Mouse (Mus musculus) neural tube, embryonic 11.5 days (tissue): ENCODE results near the gene Sun5. TPM values are rescaled to one million over a fixed set of nuclear protein-coding genes. Genes with fewer than 3 reads are reported as not detected.

Source experiments
- ATAC-seq: fragments of 200-750 bp; cut with Nextera tagmentation; 2 replicates; pipeline ENCODE4 v1.8.0; 2017; ENCODE audit warnings: moderate number of reproducible peaks, mild to moderate bottlenecking, moderate TSS enrichment, moderate library complexity; ENCODE audit not compliant: insufficient read depth, low FRiP score, low TSS enrichment
- DNase-seq: peaks from one replicate; pipeline ENCODE4 v3.0.0-alpha.2; 2015; ENCODE audit warnings: low spot score
- H3K27ac ChIP-seq: fragments of 300-500 bp; sonication (generic); 2 replicates; pipeline ENCODE4 v1.5.1; 2014; ENCODE audit warnings: low read depth, mild to moderate bottlenecking, low read length
- H3K27me3 ChIP-seq: fragments of 300-500 bp; sonication (generic); 2 replicates; pipeline ENCODE4 v1.6.1; 2014; ENCODE audit warnings: mild to moderate bottlenecking, low read length, mixed read lengths; ENCODE audit not compliant: control insufficient read depth, insufficient read depth
- H3K36me3 ChIP-seq: fragments of 300-500 bp; sonication (generic); 2 replicates; pipeline ENCODE4 v1.6.1; 2014; ENCODE audit warnings: mild to moderate bottlenecking, low read length, moderate library complexity, mixed read lengths; ENCODE audit not compliant: control insufficient read depth, insufficient read depth
- H3K4me1 ChIP-seq: fragments of 300-500 bp; sonication (generic); 2 replicates; pipeline ENCODE4 v1.6.1; 2014; ENCODE audit warnings: low read length, mixed read lengths; ENCODE audit not compliant: control insufficient read depth, insufficient read depth
- H3K4me2 ChIP-seq: fragments of 300-500 bp; sonication (generic); 2 replicates; pipeline ENCODE4 v1.6.1; 2014; ENCODE audit warnings: low read depth, mild to moderate bottlenecking, moderate library complexity
- H3K4me3 ChIP-seq: fragments of 300-500 bp; sonication (generic); 2 replicates; pipeline ENCODE4 v1.5.1; 2014; ENCODE audit warnings: low read depth, low read length
- H3K9ac ChIP-seq: fragments of 300-500 bp; sonication (generic); 2 replicates; pipeline ENCODE4 v1.6.1; 2014; ENCODE audit warnings: mild to moderate bottlenecking, low read length
- H3K9me3 ChIP-seq: fragments of 300-500 bp; sonication (generic); 2 replicates; pipeline ENCODE4 v1.6.1; 2016; ENCODE audit warnings: low read length; ENCODE audit not compliant: control insufficient read depth
- WGBS: fragments of 180-500 bp; shearing (Covaris S2); extraction: QIAGEN DNeasy Blood & Tissue Kit; methylation state at CpG from one replicate; pipeline ENCODE4 v1.1.7; 2014; 5-methylcytosine and 5-hydroxymethylcytosine counted together
- polyA plus RNA-seq: library from polyadenylated mRNA; unstranded; fragments of >200 nt; fragmentation: Nextera tagmentation; extraction: Ambion mirVana; gene quantifications from 2 replicates; pipeline ENCODE4 v1.2.1, GENCODE M21; 2014

Sun5 gene
- polyA plus RNA-seq, 1 experiment from 2014 or later: not detected

- Histone ChIP-seq H3K27me3 (no peaks in the 10 kb centered on the region), H3K36me3 (no peaks in the 10 kb centered on the region), H3K27ac (no peak overlapping the region), H3K9me3 (no peaks in the 10 kb centered on the region), H3K4me1 (no peaks in the 10 kb centered on the region), H3K4me3 (no peak overlapping the region), H3K4me2 (no peak overlapping the region), H3K9ac (no peak overlapping the region)
- DNase-seq: no peak
- ATAC-seq: no peak
- WGBS: 74% methylated on average over 3 of the region's 3 CpGs
Observed at GRCm38 (mm10) chr2:153860715-153861114, 10.2 kb downstream of the Sun5 start.

GRCm38 (mm10) chr2:153860315-153860714 is 10.6 kb downstream of the Sun5 start:
- Histone ChIP-seq H3K9me3 (no peaks in the 10 kb centered on the region), H3K36me3 (no peaks in the 10 kb centered on the region), H3K4me1 (no peaks in the 10 kb centered on the region), H3K27ac (no peak overlapping the region), H3K4me3 (no peak overlapping the region), H3K4me2 (no peak overlapping the region), H3K27me3 (no peaks in the 10 kb centered on the region), H3K9ac (no peak overlapping the region)
- DNase-seq (no peak), ATAC-seq (no peak)
- WGBS: 90% methylated on average over 11 of the region's 11 CpGs

GRCm38 (mm10) chr2:153859581-153859980 is 11.3 kb downstream of the Sun5 start:
- ATAC-seq (no peak), DNase-seq (no peak)
- H3K4me2 ChIP-seq: no peak overlapping the region
- H3K27me3 ChIP-seq: no peaks in the 10 kb centered on the region
- H3K9me3 ChIP-seq: no peaks in the 10 kb centered on the region
- no peaks in the 10 kb centered on the region for H3K4me1 ChIP-seq
- H3K9ac ChIP-seq: no peak overlapping the region
- no peak overlapping the region for H3K4me3 ChIP-seq
- H3K27ac ChIP-seq: no peak overlapping the region
- WGBS: 86% methylated on average over 2 of the region's 2 CpGs
- H3K36me3 ChIP-seq: no peaks in the 10 kb centered on the region

- no peaks in the 10 kb centered on the region for H3K4me1 ChIP-seq
- H3K27ac ChIP-seq: no peak overlapping the region
- no peak overlapping the region for H3K4me3 ChIP-seq
- H3K9ac ChIP-seq: no peak overlapping the region
- ATAC-seq: no peak
- H3K9me3 ChIP-seq: no peaks in the 10 kb centered on the region
- no peaks in the 10 kb centered on the region for H3K27me3 ChIP-seq
- H3K36me3 ChIP-seq: no peaks in the 10 kb centered on the region
- no peak for DNase-seq
- 40% methylated on average over 5 of the region's 5 CpGs for WGBS
- H3K4me2 ChIP-seq: no peak overlapping the region
Observed at GRCm38 (mm10) chr2:153853544-153853943, 17.3 kb downstream of the Sun5 start.

- Histone ChIP-seq H3K4me3 (no peak overlapping the region), H3K27me3 (no peaks in the 10 kb centered on the region), H3K9ac (no peak overlapping the region), H3K27ac (no peak overlapping the region), H3K9me3 (no peaks in the 10 kb centered on the region), H3K4me2 (no peak overlapping the region), H3K4me1 (no peaks in the 10 kb centered on the region), H3K36me3 (no peaks in the 10 kb centered on the region)
- ATAC-seq (no peak), DNase-seq (peak; percentile 46)
- WGBS: 55% methylated on average over 4 of the region's 4 CpGs
Observed at GRCm38 (mm10) chr2:153851030-153851360, 19.9 kb downstream of the Sun5 start.

DNA sequence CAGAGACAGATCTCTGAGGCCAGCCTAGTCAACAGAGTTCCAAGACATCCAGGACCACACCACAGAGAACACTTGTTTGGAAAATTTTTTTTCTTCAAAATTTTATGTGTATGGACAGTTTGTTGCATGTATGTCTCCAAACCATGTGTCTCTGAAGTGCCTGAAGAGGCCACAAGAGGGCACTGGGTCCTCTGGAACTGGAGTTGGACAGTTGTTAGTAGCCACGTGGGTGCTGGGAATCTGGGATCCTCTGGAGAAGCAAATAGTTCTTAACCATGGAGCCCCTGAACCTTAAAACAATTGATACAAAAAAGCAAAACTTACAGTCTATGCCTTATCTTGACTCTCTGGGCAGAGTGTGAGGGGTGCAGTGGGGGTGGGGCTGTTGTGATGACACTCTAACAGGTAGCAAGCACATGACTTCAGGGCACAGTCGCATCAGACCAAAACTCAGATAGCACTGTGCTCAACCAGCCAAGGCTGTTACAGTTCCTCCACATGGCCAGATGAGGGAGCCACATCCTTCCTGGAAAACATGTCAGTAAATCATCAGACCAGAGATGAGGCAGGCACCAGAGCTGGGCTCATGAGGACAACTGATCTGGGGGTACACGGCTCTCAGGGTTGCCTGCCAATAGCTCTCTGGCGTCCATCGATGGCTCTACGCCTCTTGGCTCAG is 20.4 kb downstream of the Sun5 start:
- Histone ChIP-seq H3K4me3 (no peak overlapping the region), H3K27me3 (no peaks in the 10 kb centered on the region), H3K9me3 (no peaks in the 10 kb centered on the region), H3K9ac (no peak overlapping the region), H3K36me3 (no peaks in the 10 kb centered on the region), H3K4me2 (no peak overlapping the region), H3K27ac (no peak overlapping the region), H3K4me1 (no peaks in the 10 kb centered on the region)
- no peak for DNase-seq
- no peak for ATAC-seq
- 89% methylated on average over 6 of the region's 6 CpGs for WGBS

DNA sequence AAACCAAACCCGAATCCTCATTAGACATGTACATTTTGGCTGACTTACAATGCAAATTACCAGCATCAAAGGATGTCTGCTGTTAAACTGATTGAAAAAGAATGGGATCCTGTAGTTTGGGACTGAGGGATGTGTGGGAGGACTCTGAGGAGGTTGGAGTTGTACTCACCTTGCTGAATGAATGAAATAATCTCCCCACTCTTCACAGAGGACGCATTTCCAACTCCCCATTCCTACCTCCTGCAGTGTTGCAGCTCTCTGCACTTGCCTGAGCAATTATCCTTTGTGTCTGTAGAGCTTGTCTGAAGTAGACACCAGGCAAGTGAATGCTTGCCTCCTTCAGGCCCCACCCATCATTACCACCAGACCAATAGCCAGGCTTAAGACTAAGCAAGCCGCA is 22.5 kb downstream of the Sun5 start:
- ATAC-seq (no peak), DNase-seq (no peak)
- Histone ChIP-seq H3K9me3 (no peaks in the 10 kb centered on the region), H3K4me2 (no peak overlapping the region), H3K4me1 (no peaks in the 10 kb centered on the region), H3K4me3 (no peak overlapping the region), H3K27me3 (no peaks in the 10 kb centered on the region), H3K27ac (no peak overlapping the region), H3K9ac (no peak overlapping the region), H3K36me3 (no peaks in the 10 kb centered on the region)
- 81% methylated on average over 3 of the region's 3 CpGs for WGBS

DNA sequence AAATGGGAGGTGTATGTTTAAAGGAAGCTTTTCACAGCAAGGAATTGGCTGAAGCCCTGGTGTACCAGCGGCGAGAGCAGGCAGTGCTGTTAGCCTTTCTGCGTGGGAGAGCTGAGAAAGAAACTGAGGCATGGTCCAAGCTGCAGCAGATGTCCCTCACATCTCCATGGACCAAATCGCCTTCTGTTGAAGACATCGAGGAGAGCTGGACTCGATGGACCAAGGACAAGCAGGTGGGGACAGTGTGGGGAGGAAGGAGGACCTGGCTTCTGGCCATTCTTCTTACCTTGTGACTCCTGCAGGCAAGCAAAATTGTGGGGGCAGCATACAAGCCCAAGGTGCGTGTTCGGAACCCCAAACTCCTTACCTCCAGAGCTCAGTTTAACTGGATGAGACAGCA is 28.0 kb downstream of the Sun5 start:
- Histone ChIP-seq H3K4me1 (no peaks in the 10 kb centered on the region), H3K27me3 (no peaks in the 10 kb centered on the region), H3K27ac (no peak overlapping the region), H3K4me3 (no peak overlapping the region), H3K36me3 (no peaks in the 10 kb centered on the region), H3K9me3 (no peaks in the 10 kb centered on the region), H3K9ac (no peak overlapping the region), H3K4me2 (no peak overlapping the region)
- 91% methylated on average over 8 of the region's 8 CpGs for WGBS
- DNase-seq: no peak
- no peak for ATAC-seq

DNA sequence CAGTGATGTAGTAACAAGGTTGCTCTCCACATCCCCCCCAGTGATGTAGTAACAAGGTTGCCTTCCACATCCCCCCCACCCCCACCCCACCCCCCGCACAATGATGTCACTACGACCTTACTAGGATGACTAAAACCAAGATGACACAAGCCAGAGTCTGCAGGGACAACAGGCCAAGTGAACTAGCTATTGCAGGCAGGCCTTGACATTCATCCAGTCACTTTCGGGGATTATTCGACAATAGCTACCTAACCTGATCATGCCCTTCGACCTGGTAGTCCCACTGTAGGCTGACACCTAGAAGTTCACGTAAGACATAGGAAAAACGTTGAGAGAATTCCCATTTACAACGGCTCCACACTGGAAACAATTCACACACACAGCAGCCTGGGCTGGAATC is 37.6 kb downstream of the Sun5 start:
- DNase-seq: no peak
- no peak overlapping the region for H3K4me2 ChIP-seq
- H3K9me3 ChIP-seq: no peaks in the 10 kb centered on the region
- ATAC-seq: no peak
- no peaks in the 10 kb centered on the region for H3K4me1 ChIP-seq
- no peak overlapping the region for H3K9ac ChIP-seq
- no peaks in the 10 kb centered on the region for H3K36me3 ChIP-seq
- no peak overlapping the region for H3K4me3 ChIP-seq
- WGBS: 91% methylated on average over 8 of the region's 8 CpGs
- H3K27me3 ChIP-seq: no peaks in the 10 kb centered on the region
- H3K27ac ChIP-seq: no peak overlapping the region
